Mouse (Mus musculus) spleen, adult 2 months (tissue): Measurements from ENCODE around the gene Atp6v1e1.

Experiments
- CTCF ChIP-seq: fragments of 200-500 bp; IDR thresholded peaks from 2 replicates; pipeline ENCODE4 v1.5.1; 2011; ENCODE audit warnings: mild to moderate bottlenecking, inconsistent platforms; ENCODE audit not compliant: insufficient read depth, insufficient read length, insufficient replicate concordance; ENCODE audit errors: extremely low read depth
- POLR2A ChIP-seq: fragments of 200-500 bp; IDR thresholded peaks from 2 replicates; pipeline ENCODE4 v1.6.1; 2011; ENCODE audit warnings: low read depth, low read length, inconsistent platforms

GRCm38 (mm10) chr6:120868824-120869223, 46.2 kb upstream of the Atp6v1e1 start:
- TF ChIP-seq POLR2A = no peak
- TF ChIP-seq CTCF = no peak
